8 mouse cellular contexts compared by ENCODE assay signal in genomic region chr13:29274296-29274695, GRCm38 (mm10).
A peak's percentile ranks its signal among the peaks of the same experiment; 100 is the strongest.
DNase-seq lines count a peak whose midpoint lies in the region; ATAC-seq and TF ChIP-seq lines count a peak whose summit lies in the region.

No protein-coding gene starts in this region.

- H3K4me3 ChIP-seq in cerebellum, adult 2 months (replicated peaks; ENCODE audit: insufficient read depth, low read depth, low read length): no peak overlapping the region
- no peak overlapping the region for H3K4me3 ChIP-seq in forebrain, embryonic 12.5 days (replicated peaks)
- H3K4me3 ChIP-seq in olfactory bulb, adult 2 months (ENCODE audit: insufficient read depth, low read depth, low read length): no peak overlapping the region
- no peak overlapping the region for H3K4me3 ChIP-seq in heart, embryonic 12.5 days

- peaks cover 13% of the 10 kb centered on the region for H3K4me1 ChIP-seq in cerebellum, adult 2 months (ENCODE audit: control insufficient read depth, insufficient read depth, low read length)
- H3K4me1 ChIP-seq in forebrain, embryonic 12.5 days: peaks cover 23% of the 10 kb centered on the region
- H3K4me1 ChIP-seq in olfactory bulb, adult 2 months (ENCODE audit: control insufficient read depth, insufficient read depth, low read length): peaks cover 6% of the 10 kb centered on the region
- H3K4me1 ChIP-seq in heart, embryonic 12.5 days (replicated peaks): peaks cover 21% of the 10 kb centered on the region

- TF ChIP-seq POLR2A in cerebellum, adult 2 months (IDR thresholded peaks at IDR 0.05; ENCODE audit: borderline replicate concordance, insufficient read depth, low read length): no peak
- TF ChIP-seq POLR2A in olfactory bulb, adult 2 months (IDR thresholded peaks at IDR 0.05; ENCODE audit: insufficient read depth, low read depth, low read length): no peak

- no peaks in the 10 kb centered on the region for H3K27me3 ChIP-seq in cerebellum, adult 2 months (ENCODE audit: control insufficient read depth, insufficient read depth, low read length)
- no peaks in the 10 kb centered on the region for H3K27me3 ChIP-seq in forebrain, embryonic 12.5 days
- H3K27me3 ChIP-seq in heart, embryonic 12.5 days (replicated peaks): no peaks in the 10 kb centered on the region

- no peak overlapping the region for H3K9ac ChIP-seq in forebrain, embryonic 12.5 days
- H3K9ac ChIP-seq in heart, embryonic 12.5 days: no peak overlapping the region

- peak; percentile 80 for ATAC-seq in forebrain, embryonic 12.5 days (ENCODE audit: low FRiP score)
- ATAC-seq in heart, embryonic 12.5 days (ENCODE audit: insufficient number of reproducible peaks, low FRiP score): no peak

- TF ChIP-seq CTCF in cerebellum, adult 2 months (IDR thresholded peaks at IDR 0.05; ENCODE audit: borderline replicate concordance, insufficient read depth, low read depth, low read length): no peak
- TF ChIP-seq CTCF in olfactory bulb, adult 2 months (IDR thresholded peaks at IDR 0.05; ENCODE audit: insufficient read depth, low read depth, low read length): no peak

- H3K4me2 ChIP-seq in forebrain, embryonic 12.5 days: 0 out of 2 replicates have a peak overlapping the region, but pooled peaks have one; percentile 8
- no peak overlapping the region for H3K4me2 ChIP-seq in heart, embryonic 12.5 days

- peak overlapping the region; percentile 21 for H3K27ac ChIP-seq in cerebellum, adult 2 months (ENCODE audit: insufficient read depth, low read length)
- H3K27ac ChIP-seq in forebrain, embryonic 12.5 days: peak overlapping the region; percentile 76
- H3K27ac ChIP-seq in olfactory bulb, adult 2 months (ENCODE audit: insufficient read depth, low read depth, low read length): peak overlapping the region; percentile 53
- no peak overlapping the region for H3K27ac ChIP-seq in heart, embryonic 12.5 days (ENCODE audit: poor library complexity, severe bottlenecking)

- H3K36me3 ChIP-seq in forebrain, embryonic 12.5 days (replicated peaks): no peaks in the 10 kb centered on the region
- H3K36me3 ChIP-seq in heart, embryonic 12.5 days: no peaks in the 10 kb centered on the region

- peak; percentile 76 to 86 for DNase-seq in cerebellum, adult 2 months
- peak; percentile 43 to 55 for DNase-seq in layer of hippocampus, postnatal 10 days (ENCODE audit: low spot score in 2 of 2)
- DNase-seq in adrenal gland, postnatal 25 days: no peak
- no peak for DNase-seq in testis, postnatal 14 days (ENCODE audit: low spot score)
- DNase-seq in lung, postnatal 36 days: no peak

- WGBS in cerebellum, adult 2 months: 19% methylated on average over 11 of the region's 11 CpGs
- WGBS in forebrain, embryonic 12.5 days: 36% methylated on average over 11 of the region's 11 CpGs
- 34% methylated on average over 11 of the region's 11 CpGs for WGBS in olfactory bulb, adult 2 months
- 79% methylated on average over 11 of the region's 11 CpGs for WGBS in heart, embryonic 12.5 days

- no peaks in the 10 kb centered on the region for H3K9me3 ChIP-seq in forebrain, embryonic 12.5 days
- H3K9me3 ChIP-seq in heart, embryonic 12.5 days (replicated peaks): no peaks in the 10 kb centered on the region

Comparison
In these comparisons a context has a peak if more than half of its experiments do, and no peak if none do; other contexts are left out.
1. DNase-seq: peak in cerebellum, adult 2 months (2 of 2) and layer of hippocampus, postnatal 10 days (2 of 2); none in adrenal gland, postnatal 25 days (single experiment), testis, postnatal 14 days (single experiment) and lung, postnatal 36 days (single experiment).